Mouse (Mus musculus) intestine, postnatal 0 days (tissue): ENCODE measurements around the gene Hist1h2bg. TPM values are rescaled to one million over a fixed set of nuclear protein-coding genes. Genes with fewer than 3 reads are reported as not detected.
"Not testable (repeated sequence)": the region's sequence is repeated elsewhere in the genome, so short reads cannot be mapped to it uniquely, and the experiment has no call there.

Source experiments
- ATAC-seq: fragments of 200-750 bp; cut with Nextera tagmentation; 2 replicates; pipeline ENCODE4 v1.8.0; 2017; ENCODE audit warnings: mild to moderate bottlenecking, moderate TSS enrichment, moderate library complexity
- H3K27ac ChIP-seq: fragments of 300-500 bp; sonication (generic); 2 replicates; pipeline ENCODE4 v1.5.1; 2014; ENCODE audit warnings: mild to moderate bottlenecking, low read depth, low read length, moderate library complexity
- H3K27me3 ChIP-seq: fragments of 300-500 bp; sonication (generic); replicated peaks from 2 replicates; pipeline ENCODE4 v1.6.1; 2014; ENCODE audit warnings: low read length, mixed read lengths; ENCODE audit not compliant: control insufficient read depth, insufficient read depth
- H3K36me3 ChIP-seq: fragments of 300-500 bp; sonication (generic); 2 replicates; pipeline ENCODE4 v1.6.1; 2014; ENCODE audit warnings: mild to moderate bottlenecking, moderate library complexity; ENCODE audit not compliant: control insufficient read depth, insufficient read depth
- H3K4me1 ChIP-seq: fragments of 300-500 bp; sonication (generic); replicated peaks from 2 replicates; pipeline ENCODE4 v1.6.1; 2014; ENCODE audit warnings: antibody characterized with exemption, low read length, mixed read lengths; ENCODE audit not compliant: control insufficient read depth, insufficient read depth
- H3K4me2 ChIP-seq: fragments of 300-500 bp; sonication (generic); replicated peaks from 2 replicates; pipeline ENCODE4 v1.6.1; 2014; ENCODE audit warnings: low read depth, mild to moderate bottlenecking, moderate library complexity
- H3K4me3 ChIP-seq: fragments of 300-500 bp; sonication (generic); 2 replicates; pipeline ENCODE4 v1.5.1; 2014; ENCODE audit warnings: low read depth, low read length
- H3K9ac ChIP-seq: fragments of 300-500 bp; sonication (generic); 2 replicates; pipeline ENCODE4 v1.6.1; 2014; ENCODE audit warnings: mild to moderate bottlenecking, low read depth, low read length
- H3K9me3 ChIP-seq: fragments of 300-500 bp; sonication (generic); 2 replicates; pipeline ENCODE4 v1.6.1; 2016; ENCODE audit warnings: mixed run types; ENCODE audit not compliant: control insufficient read depth
- CTCF ChIP-seq: sonication (generic); IDR thresholded peaks from 2 replicates; pipeline ENCODE4 v1.5.1; 2016; ENCODE audit warnings: low read depth, mild to moderate bottlenecking, control low read depth, antibody characterized with exemption, moderate library complexity
- WGBS: fragments of 180-500 bp; shearing (Covaris S2); extraction: QIAGEN DNeasy Blood & Tissue Kit; methylation state at CpG from one replicate; pipeline ENCODE4 v1.1.7; 2014; 5-methylcytosine and 5-hydroxymethylcytosine counted together
- polyA plus RNA-seq: library from polyadenylated mRNA; unstranded; fragments of >200 nt; fragmentation: Nextera tagmentation; extraction: Ambion mirVana; gene quantifications from 2 replicates; pipeline ENCODE4 v1.2.1, GENCODE M21; 2015

Hist1h2bg gene
- polyA plus RNA-seq, 1 experiment from 2014 or later, result 3.1 TPM

DNA sequence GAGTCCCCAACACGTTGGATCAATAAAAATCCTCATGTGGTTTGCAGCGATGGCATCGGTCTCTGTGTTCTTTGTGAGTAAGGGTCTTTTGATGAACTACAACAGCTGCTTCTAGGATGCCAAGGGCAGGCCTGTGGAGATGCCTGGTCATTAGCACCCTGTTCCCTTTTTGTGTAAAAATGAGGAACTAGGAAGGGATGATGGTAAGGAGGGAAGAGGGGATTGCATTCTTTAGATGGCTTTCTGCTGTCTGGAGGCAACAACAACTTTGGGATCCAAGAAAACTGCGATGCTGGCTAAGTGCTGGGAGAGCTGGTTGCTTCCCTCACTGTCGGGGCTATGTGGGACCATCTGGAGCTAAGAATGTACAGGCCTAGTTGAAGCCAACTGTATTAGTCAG, 32.9 kb upstream of the Hist1h2bg start:
- no peaks in the 10 kb centered on the region for H3K27me3 ChIP-seq
- H3K4me3 ChIP-seq, result no peak overlapping the region
- no peak for TF ChIP-seq CTCF
- no peak for ATAC-seq
- no peaks in the 10 kb centered on the region for H3K36me3 ChIP-seq
- no peak overlapping the region for H3K9ac ChIP-seq
- WGBS, result 67% methylated on average over 5 of the region's 5 CpGs
- H3K9me3 ChIP-seq, result no peaks in the 10 kb centered on the region
- H3K4me1 ChIP-seq, result peaks cover 3% of the 10 kb centered on the region
- no peak overlapping the region for H3K27ac ChIP-seq
- H3K4me2 ChIP-seq, result no peak overlapping the region

DNA sequence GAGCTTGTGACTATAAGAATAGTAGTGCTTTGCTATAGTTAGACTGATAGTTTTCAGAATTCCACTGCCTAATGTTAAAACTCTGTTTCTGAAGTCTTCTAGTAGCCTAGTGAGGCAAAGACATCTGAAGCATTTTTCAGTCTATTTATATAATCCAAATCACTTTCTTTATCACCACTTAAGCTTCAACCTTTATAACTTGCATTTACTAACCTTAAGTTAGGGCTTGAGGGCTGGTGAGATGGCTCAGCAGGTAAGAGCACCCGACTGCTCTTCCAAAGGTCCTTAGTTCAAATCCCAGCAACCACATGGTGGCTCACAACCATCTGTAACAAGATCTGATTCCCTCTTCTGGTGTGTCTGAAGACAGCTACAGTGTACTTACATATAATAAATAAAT, 31.4 kb upstream of the Hist1h2bg start:
- not testable (repeated sequence) for ATAC-seq, H3K27ac ChIP-seq, H3K27me3 ChIP-seq, H3K36me3 ChIP-seq, H3K4me2 ChIP-seq, H3K9ac ChIP-seq, H3K4me1 ChIP-seq, H3K9me3 ChIP-seq, H3K4me3 ChIP-seq
- 76% methylated on average over 1 of the region's 1 CpGs for WGBS

DNA sequence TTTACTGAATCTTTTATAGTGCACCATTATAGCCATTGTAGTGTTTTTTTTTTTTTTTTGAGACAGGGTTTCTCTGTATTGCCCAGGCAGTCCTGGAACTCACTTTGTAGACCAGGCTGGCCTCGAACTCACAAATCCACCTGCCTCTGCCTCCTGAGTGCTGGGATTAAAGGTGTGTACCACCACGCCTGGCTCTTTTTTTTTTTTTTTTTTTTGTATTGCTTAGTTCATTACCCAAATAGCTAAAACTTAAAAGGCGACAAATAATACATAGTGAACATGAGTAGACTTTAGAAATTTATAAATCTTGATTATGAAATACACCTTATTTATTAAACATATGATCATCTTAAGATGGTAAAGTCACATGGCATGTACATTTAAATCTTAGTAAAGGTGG, 29.7 kb upstream of the Hist1h2bg start:
- no peak for TF ChIP-seq CTCF
- no peak overlapping the region for H3K27ac ChIP-seq
- no peak overlapping the region for H3K4me2 ChIP-seq
- H3K36me3 ChIP-seq, result no peaks in the 10 kb centered on the region
- no peak overlapping the region for H3K9ac ChIP-seq
- H3K4me1 ChIP-seq, result no peaks in the 10 kb centered on the region; the same call in none of the 2 replicates
- H3K9me3 ChIP-seq, result no peaks in the 10 kb centered on the region
- WGBS, result 81% methylated on average over 3 of the region's 3 CpGs
- no peak overlapping the region for H3K4me3 ChIP-seq
- ATAC-seq, result no peak
- no peaks in the 10 kb centered on the region for H3K27me3 ChIP-seq

DNA sequence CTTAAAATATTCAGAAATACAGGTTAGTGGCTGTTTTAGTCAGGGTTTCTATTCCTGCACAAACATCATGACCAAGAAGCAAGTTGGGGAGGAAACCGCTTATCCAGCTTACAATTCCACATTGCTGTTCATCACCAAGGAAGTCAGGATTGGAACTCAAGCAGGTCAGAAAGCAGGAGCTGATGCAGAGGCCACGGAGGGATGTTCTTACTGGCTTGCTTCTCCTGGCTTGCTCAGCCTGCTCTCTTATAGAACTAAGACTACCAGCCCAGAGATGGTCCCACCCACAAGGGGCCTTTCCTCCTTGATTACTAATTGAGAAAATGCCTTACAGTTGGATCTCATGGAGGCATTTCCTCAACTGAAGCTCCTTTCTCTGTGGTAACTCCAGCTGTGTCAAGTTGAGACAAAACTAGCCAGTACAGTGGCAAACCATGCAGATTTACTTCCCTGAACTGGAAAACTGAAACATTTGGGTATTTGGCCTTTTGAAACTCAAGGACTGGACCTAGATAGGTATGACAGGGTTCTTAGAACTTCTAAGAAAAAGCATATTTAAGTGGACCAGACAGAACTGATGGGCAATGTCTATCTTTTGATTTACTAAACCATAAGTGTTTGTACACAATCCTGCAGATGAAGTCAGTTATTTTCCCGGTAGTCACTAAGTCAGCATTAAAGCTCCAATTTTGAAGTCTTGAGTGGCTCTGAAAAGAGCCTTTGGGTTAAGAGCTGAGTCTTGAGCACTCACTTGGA, 28.8 kb upstream of the Hist1h2bg start:
- not testable (repeated sequence) for H3K4me1 ChIP-seq, H3K27me3 ChIP-seq, ATAC-seq, H3K9me3 ChIP-seq, H3K36me3 ChIP-seq
- H3K4me3 ChIP-seq, result peak overlapping the region; percentile 36
- WGBS, result 9% methylated on average over 3 of the region's 3 CpGs
- peak overlapping the region; percentile 64; the same call in 1 of the 2 replicates for H3K27ac ChIP-seq
- peak overlapping the region; percentile 40; the same call in 1 of the 2 replicates for H3K9ac ChIP-seq
- H3K4me2 ChIP-seq, result peak overlapping the region; percentile 78

DNA sequence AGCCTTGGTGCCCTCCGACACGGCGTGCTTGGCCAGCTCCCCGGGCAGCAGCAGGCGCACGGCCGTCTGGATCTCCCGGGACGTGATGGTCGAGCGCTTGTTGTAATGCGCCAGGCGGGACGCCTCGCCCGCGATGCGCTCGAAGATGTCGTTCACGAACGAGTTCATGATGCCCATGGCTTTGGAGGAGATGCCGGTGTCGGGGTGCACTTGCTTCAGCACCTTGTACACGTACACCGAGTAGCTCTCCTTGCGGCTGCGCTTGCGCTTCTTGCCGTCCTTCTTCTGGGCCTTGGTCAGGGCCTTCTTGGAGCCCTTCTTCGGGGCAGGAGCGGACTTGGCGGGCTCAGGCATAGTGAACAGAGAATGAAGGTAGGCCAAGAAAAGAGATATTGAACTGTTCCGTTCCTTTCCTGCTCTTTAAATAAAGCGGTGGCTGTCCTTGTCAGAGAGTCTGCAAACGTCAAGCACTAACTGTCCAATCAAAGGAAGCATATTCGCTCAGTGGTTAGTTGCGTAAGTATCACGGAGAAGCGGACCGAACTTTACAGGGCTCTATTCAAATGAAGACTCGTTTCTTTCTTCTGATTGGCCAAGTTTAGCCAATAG, 28.1 kb upstream of the Hist1h2bg start, which contains the start of gene Hist1h2bh:
Gene Hist1h2bh (minus strand): TSS at position 394 of the 609 bp plus-strand sequence.
- H3K36me3 ChIP-seq, H3K4me1 ChIP-seq, H3K9me3 ChIP-seq, H3K27me3 ChIP-seq: not testable (repeated sequence)
- peak; percentile 89 for ATAC-seq
- Histone ChIP-seq H3K9ac (peak within 1 kb of the TSS; percentile 40), H3K4me2 (peak within 1 kb of the TSS; percentile 78), H3K4me3 (peak within 1 kb of the TSS; percentile 36), H3K27ac (peak within 1 kb of the TSS; percentile 66)
- under 1% methylated on average over 34 of the region's 42 CpGs for WGBS

DNA sequence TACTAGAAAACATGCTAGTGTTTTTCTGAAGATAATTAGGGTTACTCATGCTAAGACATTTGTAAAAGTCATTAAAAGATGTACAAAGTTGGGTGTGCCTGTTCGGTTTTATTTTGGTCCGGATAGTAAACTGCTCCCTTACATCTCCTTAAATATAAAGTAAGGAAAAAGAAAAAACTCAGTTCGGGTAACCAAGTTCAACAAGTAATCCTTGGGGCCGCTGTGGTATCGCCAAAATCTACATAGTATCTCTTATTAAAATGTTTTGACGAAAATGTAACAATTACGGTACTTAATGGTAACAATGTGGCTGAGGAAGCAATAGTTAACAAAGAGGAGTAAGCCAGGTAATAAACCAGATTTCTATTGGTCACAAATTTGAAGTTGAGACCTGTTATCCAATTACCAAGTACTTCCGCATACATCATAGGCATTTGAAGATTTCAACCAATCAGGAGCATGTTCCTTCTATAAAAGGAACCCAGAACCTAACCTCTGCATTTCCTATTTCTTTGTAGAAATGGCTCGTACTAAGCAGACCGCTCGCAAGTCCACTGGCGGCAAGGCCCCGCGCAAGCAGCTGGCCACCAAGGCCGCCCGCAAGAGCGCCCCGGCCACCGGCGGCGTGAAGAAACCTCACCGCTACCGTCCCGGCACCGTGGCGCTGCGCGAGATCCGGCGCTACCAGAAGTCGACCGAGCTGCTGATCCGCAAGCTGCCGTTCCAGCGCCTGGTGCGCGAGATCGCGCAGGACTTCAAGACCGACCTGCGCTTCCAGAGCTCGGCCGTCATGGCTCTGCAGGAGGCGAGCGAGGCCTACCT, 27.0 kb upstream of the Hist1h2bg start, which contains the start of gene Hist1h3f:
Gene Hist1h3f (plus strand): TSS at position 88 of the 822 bp plus-strand sequence.
- peak; percentile 91 for ATAC-seq
- peak within 1 kb of the TSS; percentile 73 for H3K27ac ChIP-seq
- no peak for TF ChIP-seq CTCF
- H3K27me3 ChIP-seq, result no peaks in the 10 kb centered on the region
- no peaks in the 10 kb centered on the region for H3K9me3 ChIP-seq
- no peaks in the 10 kb centered on the region; the same call in 1 of the 2 replicates for H3K4me1 ChIP-seq
- WGBS, result 1% methylated on average over 22 of the region's 45 CpGs
- H3K36me3 ChIP-seq, result no peaks in the 10 kb centered on the region
- peak within 1 kb of the TSS; percentile 40 for H3K9ac ChIP-seq
- H3K4me2 ChIP-seq, result peak within 1 kb of the TSS; percentile 78
- H3K4me3 ChIP-seq, result peak within 1 kb of the TSS; percentile 36

DNA sequence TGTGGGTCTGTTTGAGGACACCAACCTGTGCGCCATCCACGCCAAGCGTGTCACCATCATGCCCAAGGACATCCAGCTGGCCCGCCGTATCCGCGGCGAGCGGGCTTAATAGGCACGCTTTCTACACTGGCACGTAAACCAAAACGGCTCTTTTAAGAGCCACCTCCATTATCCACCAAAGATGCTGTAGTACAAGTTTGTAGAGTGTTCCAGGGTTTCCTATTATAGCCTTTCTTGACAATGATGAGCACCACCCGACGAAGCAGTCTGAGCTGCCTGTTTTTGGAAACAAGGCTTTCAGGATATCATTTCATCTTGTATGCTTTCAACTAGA, 26.4 kb upstream of the Hist1h2bg start:
- not testable (repeated sequence) for ATAC-seq, H3K27ac ChIP-seq
- WGBS, result under 1% methylated on average over 11 of the region's 14 CpGs

More for the DNA sequence above, 26.4 kb upstream of the Hist1h2bg start:
- H3K9me3 ChIP-seq, H3K27me3 ChIP-seq, H3K9ac ChIP-seq, H3K4me1 ChIP-seq, H3K36me3 ChIP-seq: not testable (repeated sequence)
- H3K4me3 ChIP-seq, result peak overlapping the region; percentile 36
- H3K4me2 ChIP-seq, result peak overlapping the region; percentile 78
